Mouse (Mus musculus) kidney, postnatal 10 days (tissue): ENCODE results near the gene Pcgf6.
A peak's percentile ranks its signal among the peaks of the same experiment; 100 is the strongest.
"Not testable (repeated sequence)": the region's sequence is repeated elsewhere in the genome, so short reads cannot be mapped to it uniquely, and the experiment has no call there.

Source experiments
- DNase-seq: peaks from one replicate; pipeline ENCODE4 v3.0.0; 2021; ENCODE audit warnings: mixed read lengths

The Pcgf6 gene

DNA sequence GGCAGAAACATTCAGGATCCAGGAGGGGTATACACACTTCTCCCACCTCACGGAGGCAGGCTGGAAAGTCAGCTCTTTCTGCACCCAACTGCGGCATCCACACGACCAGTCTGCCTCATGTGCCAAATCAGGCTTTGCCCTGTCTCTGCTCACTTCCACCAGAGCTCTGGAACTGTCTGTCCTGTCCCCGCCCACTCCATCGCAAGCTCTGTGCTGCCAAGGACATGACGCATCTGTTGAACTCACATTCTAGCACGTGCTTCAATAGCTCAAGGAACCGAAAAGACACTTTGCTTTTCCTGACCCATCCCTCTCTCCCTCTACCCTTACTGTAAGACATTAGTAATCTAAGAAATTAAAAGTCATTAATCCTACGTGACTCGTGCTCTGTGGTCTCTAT is 25.8 kb downstream of the Pcgf6 start:
- no peak for DNase-seq

DNA sequence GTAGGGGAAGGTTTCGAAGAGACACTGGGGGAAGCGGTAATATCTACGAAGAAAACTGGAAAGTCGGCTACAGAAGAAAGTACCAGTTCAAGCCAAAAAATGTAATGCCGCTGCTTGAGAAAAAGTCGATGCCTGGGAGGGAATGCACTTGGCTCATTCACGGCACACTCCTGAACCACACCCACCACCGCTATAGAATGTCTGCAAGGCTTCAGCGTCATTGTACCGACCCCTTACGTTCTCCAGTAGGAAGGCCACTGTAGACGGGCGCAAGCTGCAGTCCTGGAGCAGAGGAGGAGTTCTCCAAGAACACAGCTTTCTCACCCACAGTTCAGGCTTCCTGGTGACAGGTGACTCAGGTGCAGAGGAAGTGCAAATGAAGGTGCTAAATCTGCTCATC is 27.2 kb downstream of the Pcgf6 start:
- DNase-seq, result no peak

DNA sequence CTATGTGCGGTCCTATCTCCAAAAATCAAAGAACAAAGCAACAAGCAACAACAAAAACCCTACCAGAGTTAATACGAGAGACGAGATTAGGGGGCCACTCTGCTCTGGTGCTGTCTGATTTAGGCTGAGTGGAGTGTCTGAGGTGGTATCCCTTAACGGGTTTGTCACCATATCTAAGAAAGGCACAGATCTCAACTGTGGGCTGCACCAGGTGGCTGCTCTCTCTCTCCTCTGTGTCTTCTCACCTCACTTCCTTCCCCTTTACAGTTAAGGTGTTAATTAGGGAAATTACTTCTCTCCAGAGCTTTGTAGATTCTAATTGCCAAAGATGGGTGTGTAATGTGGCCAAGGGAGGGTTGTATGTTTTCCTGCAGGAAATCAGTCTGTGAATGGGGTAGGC is 28.0 kb downstream of the Pcgf6 start:
- no peak for DNase-seq

DNA sequence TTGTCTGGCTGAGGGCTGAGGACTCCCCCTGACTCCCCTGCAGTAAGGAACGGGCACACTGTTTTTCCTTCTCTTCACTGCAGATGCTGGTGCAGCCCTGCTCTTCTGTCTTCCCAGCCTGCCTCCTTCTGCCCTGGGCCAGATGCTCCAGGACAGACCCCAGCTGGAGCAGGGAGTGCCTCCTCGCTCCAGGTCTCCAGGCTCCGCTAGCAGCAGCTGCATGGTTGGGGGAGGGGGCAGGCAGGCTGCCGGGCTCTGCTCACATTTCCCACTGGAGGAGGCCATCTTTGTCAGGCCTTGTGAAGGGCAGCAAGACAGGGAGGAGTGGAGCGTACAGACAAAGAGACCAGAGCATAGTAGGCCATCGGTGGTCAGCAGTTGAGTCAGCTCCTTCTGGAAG is 31.4 kb downstream of the Pcgf6 start:
- no peak for DNase-seq

DNA sequence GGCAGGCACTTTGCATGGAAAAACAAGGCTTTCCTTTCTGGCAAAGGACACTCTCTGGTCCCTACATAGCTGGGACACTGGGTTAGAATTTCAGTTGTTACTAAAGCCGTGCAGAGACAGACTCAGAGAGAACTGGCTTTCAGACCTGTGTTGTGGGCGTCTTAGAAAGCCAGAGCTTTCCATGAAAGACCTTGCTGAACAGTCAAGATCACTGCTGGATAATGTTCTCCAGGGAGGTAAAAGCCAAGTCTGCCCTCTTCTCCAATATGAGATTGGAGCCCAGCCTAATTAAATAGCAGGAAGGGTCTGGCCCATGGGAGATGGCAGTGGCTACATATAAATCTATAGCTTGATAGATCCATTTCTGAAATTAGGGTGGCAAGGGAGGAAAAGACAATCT is 32.4 kb downstream of the Pcgf6 start:
- no peak for DNase-seq

DNA sequence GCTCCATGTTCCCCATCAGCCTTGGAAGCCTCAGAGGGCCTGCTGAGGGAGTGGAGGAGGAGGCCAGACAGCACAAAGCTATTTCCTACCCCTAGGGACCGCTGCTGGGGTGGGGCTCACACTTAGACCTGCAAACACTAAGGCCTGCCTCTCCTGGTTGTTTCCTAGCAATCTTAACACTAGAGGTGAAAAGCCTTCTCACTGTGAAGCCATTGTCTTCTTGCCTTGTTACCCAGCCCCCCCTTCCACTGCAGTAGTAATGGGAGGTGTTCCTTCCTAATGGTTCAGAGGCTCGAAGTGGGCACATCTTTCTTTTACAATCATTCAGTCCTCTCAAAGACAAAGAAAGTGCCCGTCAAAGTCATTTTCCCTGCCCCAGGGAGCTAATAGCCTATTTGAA is 32.9 kb downstream of the Pcgf6 start:
- DNase-seq, result no peak

DNA sequence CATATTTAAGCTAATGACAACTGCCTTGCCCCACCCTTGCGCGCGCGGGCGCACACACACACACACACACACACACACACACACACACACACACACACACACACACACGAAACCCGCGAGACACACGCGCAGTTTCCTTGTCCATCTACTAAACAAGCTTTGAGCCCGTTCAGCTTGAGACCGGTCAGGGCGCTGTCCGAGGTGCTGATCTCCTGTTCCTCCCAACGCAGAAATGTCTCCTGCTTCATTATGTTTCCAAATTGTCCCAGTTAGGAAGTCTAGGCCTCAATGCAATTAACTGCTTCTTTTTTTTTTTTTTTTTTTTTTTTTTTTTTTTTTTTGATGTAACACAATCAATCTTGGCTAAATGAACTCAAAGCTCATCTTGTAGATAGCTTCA is 34.2 kb downstream of the Pcgf6 start:
- DNase-seq, result peak; percentile 94

DNA sequence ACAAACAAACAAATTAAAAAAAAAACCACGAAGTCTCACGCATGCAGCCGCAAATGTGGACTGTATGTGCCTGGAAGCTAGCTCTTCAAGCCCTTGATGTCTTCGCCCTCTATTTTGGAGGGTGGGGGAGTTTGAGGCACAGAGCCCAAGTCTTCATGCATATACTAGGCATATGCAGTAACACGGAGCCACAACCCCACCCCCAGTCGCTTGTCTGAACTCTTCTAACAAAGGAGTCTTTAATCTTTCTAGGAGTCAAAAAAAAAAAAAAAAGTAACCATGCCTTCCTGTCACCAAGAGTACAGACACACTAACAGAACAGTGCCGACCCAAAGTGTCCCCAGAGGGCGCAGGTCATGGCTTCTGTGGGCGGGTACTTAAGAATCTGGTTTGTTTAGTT is 34.7 kb downstream of the Pcgf6 start:
- DNase-seq, result no peak

DNA sequence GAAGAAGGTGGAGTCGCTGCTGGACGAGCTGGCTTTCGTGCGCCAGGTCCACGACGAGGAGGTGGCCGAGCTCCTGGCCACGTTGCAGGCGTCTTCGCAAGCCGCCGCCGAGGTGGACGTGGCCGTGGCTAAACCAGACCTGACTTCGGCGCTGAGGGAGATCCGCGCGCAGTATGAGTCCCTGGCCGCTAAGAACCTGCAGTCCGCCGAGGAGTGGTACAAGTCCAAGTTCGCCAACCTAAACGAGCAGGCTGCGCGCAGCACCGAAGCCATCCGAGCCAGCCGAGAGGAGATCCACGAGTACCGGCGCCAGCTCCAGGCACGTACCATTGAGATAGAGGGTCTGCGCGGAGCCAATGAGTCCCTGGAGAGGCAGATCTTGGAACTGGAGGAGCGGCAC is 35.3 kb downstream of the Pcgf6 start:
- DNase-seq, result no peak

DNA sequence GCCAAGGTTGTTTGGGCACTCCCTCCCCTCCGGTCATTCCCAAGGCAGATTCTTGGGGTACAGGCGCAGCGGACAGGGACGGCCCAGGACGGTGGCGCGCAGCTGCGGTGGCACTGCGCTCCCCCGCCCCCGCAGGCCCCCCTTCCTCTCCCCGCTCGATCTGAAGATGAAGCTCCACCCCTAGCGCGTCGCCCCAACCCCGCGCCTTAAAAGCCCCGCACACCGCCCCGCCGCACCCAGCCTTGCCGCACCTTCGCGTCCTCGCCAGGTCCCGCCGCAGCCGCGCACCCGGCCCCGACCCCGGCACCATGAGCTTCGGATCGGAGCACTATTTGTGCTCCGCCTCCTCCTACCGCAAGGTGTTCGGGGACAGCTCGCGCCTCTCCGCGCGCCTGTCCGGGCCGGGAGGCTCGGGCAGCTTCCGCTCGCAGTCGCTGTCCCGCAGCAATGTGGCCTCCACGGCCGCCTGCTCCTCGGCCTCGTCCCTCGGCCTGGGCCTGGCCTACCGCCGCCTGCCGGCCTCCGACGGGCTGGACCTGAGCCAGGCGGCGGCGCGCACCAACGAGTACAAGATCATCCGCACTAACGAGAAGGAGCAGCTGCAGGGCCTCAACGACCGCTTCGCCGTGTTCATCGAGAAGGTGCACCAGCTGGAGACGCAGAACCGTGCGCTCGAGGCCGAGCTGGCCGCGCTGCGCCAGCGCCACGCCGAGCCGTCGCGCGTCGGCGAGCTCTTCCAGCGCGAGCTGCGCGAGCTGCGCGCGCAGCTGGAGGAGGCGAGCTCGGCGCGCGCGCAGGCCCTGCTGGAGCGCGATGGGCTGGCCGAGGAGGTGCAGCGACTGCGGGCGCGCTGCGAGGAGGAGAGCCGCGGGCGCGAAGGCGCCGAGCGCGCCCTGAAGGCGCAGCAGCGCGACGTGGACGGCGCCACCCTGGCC is 36.0 kb downstream of the Pcgf6 start, which contains the start of the genes Ina and Nt5c2:
Ina (plus strand) TSS at position 252 of the 935 bp plus-strand sequence.
Nt5c2 (minus strand) TSS at position 707 of the 935 bp plus-strand sequence.
- DNase-seq, result peak; percentile 68

DNA sequence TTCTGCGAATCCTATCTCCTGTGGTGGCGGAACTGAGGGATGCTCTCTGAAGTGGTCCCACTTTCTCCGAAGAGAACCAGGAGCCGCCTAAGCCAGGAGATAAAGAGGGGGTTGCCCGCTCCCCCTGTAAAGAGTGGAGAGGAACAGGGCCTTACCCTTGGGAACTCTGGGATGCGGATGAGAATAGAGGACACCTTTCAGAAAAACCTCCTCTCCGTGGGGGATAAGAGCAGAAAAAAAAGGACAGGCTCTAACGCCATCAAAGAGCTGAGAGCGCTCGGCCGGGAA is 36.6 kb downstream of the Pcgf6 start:
- no peak for DNase-seq

DNA sequence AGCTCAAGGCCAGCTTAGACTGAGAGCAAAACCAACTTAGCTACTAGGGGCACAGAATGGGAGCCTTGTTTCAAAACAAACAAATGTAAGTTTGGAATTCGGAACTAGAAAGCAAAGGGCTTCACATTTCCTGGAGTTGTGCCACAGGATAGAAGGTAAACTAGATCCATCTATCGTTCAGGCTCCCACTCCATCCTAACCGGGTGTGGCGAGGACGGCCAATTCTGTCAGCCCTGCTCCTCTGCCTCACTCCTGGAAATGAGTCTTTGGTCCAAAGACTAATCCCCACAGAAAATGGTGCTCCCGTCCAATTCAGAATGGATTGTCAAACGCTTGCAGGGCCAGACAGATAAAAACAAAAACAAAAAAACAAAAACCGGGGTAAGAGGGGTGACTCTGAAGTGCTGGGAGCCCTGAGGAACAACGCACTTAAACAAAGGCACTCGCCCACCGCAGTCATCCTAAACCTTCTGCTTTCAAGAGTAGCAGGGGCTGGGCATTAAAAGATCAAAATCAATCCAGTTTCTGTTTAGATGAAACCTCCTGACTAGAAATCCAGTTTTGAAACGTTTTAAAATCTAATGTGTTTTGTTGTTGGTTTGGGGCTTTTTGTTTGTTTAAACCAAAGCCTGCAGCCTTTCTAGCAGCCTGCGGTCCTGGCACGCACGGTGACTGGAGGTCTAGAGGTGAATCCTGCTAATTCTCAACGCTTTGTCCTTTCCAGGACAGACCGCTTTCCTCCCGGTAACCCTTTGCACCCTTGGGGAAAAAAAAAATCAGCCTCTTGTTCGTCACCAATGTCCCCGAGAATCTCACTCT is 37.2 kb downstream of the Pcgf6 start:
- DNase-seq, result no peak

DNA sequence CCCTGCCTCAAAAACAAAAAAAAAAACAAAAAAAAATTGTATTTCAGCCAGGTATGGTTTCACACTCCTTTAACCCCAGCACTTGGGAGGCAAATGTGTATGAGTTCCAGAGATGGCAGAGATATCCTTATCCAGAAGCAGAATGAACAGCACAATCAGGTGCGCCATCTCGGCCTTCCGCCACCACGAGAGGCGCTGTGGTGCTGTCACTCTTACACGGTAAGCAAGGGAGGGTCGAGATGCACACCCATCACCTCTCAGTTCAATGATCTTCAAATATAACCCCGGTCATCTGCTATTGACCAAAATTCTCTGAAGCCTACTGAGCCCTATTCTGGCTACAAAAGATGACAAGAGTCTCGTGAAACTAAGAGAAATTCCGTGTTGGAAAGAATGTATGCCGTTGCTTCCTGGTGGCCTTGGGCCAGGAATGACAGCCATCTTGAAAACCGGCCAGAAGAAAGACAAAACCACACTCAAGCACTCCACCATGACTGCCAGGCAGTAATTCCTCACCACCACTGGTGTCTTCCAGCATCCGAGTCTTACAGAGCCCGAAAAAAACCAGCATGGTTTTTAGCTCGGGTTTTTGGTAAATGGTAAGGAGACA is 38.1 kb downstream of the Pcgf6 start:
- no peak for DNase-seq

DNA sequence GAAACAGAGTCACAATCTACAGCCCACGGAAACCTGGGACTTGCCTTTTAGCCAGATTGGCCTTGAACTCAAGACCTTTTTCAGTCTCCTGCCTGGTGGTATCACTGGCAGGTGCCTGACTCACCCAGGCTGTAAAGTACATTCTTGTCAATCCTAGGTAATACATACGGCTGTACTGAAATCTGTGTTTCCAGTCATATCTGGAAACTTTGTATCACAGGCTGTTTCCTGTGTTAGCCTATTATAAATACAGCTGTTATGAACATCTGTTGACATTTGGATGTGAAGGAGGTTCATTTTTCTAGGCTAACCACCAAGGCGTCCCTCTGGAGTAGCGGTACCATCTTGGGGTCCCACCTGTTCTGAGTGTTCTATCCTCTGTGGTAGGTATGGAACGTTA is 40.8 kb downstream of the Pcgf6 start:
- DNase-seq, result no peak

DNA sequence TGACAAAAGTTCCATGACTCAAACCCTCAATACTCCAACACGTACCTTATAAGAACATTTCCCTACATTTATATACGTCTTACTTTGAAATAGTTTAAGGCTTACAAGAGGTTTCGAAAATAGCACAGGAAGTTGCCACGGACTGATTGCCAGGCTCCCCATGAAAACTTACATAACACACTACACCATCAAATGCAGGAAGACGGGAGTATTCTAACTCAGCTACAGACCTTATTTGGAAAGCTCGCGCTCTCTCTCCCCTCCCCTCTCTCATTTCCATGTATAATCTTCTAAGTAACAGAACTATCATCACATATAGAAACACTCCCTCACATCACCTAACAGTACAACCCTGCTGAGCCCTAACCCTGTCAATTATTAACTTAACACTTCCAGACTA is 41.3 kb downstream of the Pcgf6 start:
- DNase-seq, result no peak

DNA sequence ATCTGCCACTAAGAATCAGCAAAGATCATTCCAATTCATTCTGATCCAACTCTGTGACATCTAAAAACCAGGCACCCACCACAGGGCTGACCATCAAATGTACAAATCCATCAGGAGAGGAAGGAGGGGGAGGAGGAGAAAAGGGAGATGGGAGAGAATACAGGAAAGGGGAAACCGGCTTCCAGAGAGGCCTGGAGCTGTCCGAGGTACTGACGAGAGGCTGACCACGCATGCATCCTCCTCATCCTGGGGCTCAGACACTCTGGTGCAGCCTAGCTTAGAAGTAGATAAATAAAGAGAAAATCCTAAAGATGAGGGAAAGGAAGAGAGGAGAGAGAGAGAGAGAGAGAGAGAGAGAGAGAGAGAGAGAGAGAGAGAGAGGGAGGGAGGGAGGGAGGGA is 44.4 kb downstream of the Pcgf6 start:
- peak; percentile 89 for DNase-seq

DNA sequence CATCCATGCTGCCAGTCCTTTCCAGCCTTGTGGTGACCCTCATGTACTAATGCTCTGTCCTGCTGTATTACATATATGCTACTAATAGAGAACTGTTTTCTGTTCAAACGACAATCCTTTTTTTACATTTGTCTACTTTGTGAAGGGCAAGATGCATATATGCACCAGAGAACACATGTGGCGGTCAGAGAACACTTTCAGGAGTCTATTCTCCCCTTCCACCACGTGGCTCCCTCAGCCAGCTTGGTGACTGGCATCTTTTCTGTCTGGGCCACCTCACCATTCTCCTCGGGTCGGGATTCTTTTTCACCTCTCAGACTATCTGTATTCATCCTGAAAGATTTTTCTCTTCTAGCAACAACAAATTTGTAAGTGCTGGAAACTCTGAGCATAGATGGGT is 44.8 kb downstream of the Pcgf6 start:
- no peak for DNase-seq

DNA sequence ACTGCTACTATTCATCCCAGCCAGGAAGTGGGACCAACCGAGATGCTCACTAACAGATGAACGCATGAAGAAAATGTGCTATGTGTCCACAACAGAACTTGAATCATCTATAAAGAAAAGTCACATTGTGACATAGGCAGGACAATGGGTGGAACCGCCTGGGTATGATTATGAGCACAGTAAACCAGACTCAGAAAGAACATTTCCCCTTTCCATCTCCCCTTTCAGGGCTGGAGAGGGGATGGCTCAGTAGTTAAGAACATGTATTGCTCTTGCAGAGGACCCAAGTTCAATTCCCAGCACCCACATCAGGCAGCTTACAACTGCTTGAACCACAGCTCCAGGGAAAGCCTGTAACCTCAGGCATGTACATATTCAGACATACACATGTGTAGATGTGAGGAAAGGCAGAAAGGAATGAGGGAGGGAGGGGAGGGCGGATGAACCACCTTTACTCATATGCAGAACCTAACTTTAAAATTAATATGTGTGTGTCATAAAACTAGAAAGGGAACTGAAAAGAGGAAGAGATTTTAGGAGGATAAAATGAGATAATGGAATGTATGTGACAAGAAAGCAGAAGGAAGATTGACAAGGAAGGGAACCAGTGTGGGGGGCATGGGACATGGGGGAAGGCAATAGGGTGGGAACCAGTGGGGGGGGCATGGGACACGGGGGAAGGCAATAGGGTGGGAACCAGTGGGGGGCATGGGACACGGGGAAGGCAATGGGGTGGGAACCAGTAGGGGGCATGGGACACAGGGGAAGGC is 46.8 kb downstream of the Pcgf6 start:
- DNase-seq, result no peak

DNA sequence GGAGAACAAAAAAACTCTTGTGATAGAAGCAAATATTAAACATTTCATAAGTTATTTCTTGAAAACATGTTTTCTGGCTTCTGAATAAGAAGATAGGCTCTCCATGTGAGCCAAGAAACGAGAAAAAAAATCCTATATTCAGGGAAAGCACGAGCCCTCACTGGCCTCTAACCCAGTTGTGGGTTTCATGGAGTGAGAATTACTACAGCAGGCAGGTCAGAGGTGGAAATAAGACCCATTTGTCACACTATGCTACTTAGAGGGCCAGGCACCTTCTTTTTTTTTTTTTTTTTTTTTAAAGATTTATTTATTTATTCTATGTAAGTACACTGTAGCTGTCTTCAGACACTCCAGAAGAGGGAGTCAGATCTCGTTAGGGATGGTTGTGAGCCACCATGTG is 50.3 kb downstream of the Pcgf6 start:
- not testable (repeated sequence) for DNase-seq

DNA sequence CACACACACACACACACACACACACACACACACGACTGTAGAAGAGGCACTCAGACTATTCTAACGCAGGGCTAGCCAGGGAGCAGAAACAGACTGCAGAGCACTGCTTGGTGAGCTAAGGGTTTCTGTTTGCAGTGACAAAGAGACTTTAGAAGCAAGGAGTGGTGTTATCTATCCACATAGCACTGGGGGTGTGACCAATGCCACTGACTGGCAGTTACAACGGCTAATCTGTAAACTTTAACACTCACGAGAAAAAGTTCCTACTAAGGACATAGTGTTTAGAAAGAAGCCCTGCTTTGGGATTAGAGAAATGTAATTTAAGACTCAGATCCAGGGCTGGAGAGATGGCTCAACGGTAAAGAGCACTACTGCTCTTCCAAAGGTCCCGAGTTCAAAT is 51.0 kb downstream of the Pcgf6 start:
- DNase-seq, result no peak

DNA sequence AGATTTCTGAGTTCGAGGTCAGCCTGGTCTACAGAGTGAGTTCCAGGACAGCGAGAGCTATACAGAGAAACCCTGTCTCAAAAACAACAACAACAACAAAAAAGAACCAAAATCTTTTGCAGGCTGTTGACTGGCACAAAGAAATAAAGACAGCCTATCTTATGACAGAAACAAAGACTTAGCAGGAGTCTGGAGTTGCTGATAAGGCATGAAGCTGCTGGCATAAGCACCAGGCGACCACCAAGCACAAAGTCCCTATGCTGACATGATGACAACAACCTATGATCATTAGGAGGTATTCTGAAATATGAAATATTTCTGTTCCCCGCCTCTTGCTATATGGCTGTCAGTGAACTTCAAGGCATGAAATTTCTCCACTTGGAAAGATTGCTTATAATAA is 51.8 kb downstream of the Pcgf6 start:
- DNase-seq, result no peak

DNA sequence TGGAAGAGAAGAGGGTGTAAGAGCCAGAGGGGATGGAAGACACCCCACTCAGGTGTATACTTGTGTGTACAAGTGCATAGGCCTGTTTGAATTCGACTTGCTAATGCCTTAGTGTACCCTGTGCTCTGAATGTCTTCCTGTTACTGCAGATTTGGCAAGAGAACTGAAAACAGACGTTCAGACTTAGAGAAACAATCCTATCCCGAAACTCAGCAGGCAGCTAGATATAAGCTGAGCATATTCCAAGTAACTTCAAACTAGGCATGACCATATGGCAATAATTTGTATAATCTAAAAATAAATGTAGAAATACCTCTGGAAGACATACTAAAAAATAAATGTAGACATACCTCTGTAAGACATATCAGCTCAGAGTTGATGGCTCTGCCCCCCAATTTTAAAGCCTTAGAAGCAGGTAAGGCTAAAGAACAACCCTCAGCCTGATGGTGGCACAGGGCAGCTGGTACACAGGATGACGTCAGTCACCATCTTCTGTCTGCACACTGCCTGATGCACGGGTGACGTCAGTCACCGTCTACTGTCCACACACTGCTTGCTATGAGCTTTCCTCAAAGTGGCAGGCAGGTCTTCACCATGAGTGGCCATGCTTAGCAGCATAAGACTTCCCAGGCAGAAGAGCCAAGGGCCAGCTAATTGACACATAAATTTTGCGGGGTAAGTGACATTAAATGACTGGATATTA is 52.4 kb downstream of the Pcgf6 start:
- no peak for DNase-seq
